Mouse (Mus musculus) neural tube, embryonic 14.5 days (tissue): ENCODE measurements around the gene Arel1. TPM values are rescaled to one million over a fixed set of nuclear protein-coding genes. Genes with fewer than 3 reads are reported as not detected.

Source experiments
- ATAC-seq: fragments of 200-750 bp; cut with Nextera tagmentation; 2 replicates; pipeline ENCODE4 v1.8.0; 2017; ENCODE audit warnings: low read depth, mild to moderate bottlenecking, moderate TSS enrichment, moderate library complexity
- H3K27ac ChIP-seq: fragments of 300-500 bp; sonication (generic); 2 replicates; pipeline ENCODE4 v1.5.1; 2014; ENCODE audit warnings: low read depth, mild to moderate bottlenecking, control low read depth, low read length, moderate library complexity, mixed read lengths
- H3K27me3 ChIP-seq: fragments of 300-500 bp; sonication (generic); 2 replicates; pipeline ENCODE4 v1.6.1; 2014; ENCODE audit warnings: low read length; ENCODE audit not compliant: control insufficient read depth, insufficient read depth
- H3K36me3 ChIP-seq: fragments of 300-500 bp; sonication (generic); 2 replicates; pipeline ENCODE4 v1.6.1; 2014; ENCODE audit warnings: low read length, mixed read lengths; ENCODE audit not compliant: control insufficient read depth, insufficient read depth
- H3K4me1 ChIP-seq: fragments of 300-500 bp; sonication (generic); 2 replicates; pipeline ENCODE4 v1.6.1; 2014; ENCODE audit warnings: low read length; ENCODE audit not compliant: control insufficient read depth, insufficient read depth
- H3K4me2 ChIP-seq: fragments of 300-500 bp; sonication (generic); 2 replicates; pipeline ENCODE4 v1.6.1; 2014; ENCODE audit warnings: mild to moderate bottlenecking, low read depth, low read length, control low read depth
- H3K4me3 ChIP-seq: fragments of 300-500 bp; sonication (generic); 2 replicates; pipeline ENCODE4 v1.5.1; 2014; ENCODE audit warnings: low read depth, low read length, control low read depth, mixed read lengths
- H3K9ac ChIP-seq: fragments of 300-500 bp; sonication (generic); replicated peaks from 2 replicates; pipeline ENCODE4 v1.6.1; 2014; ENCODE audit warnings: low read depth, mild to moderate bottlenecking, control low read depth, low read length, mixed read lengths
- H3K9me3 ChIP-seq: fragments of 300-500 bp; sonication (generic); 2 replicates; pipeline ENCODE4 v1.6.1; 2016; ENCODE audit warnings: low read length; ENCODE audit not compliant: control insufficient read depth
- WGBS: fragments of 180-500 bp; shearing (Covaris S2); extraction: QIAGEN DNeasy Blood & Tissue Kit; methylation state at CpG from one replicate; pipeline ENCODE4 v1.1.7; 2014; 5-methylcytosine and 5-hydroxymethylcytosine counted together
- polyA plus RNA-seq: library from polyadenylated mRNA; unstranded; fragments of >200 nt; fragmentation: Nextera tagmentation; extraction: Ambion mirVana; gene quantifications from 2 replicates; pipeline ENCODE4 v1.2.1, GENCODE M21; 2014

The Arel1 gene
- polyA plus RNA-seq, 1 experiment from 2014 or later: 40.4 TPM

DNA sequence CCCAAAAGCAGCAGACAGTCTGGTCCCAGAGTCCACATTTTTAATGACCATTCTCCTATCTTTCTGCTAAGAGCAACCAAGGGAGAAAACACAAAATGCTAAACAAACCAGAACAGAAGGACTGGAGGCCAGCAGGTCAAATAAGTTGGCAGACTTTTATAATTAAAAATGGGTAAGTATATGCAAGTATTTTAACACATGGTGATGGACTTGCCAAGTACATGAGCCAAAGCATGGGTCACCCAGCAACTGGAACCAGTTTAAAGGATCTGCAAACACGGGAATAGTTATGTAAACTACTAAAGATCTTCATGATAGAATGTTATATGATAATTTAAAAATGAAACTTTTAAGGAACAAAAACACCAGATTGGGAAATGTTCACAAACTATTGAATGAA, 18.3 kb downstream of the Arel1 start:
- no peaks in the 10 kb centered on the region for H3K4me1 ChIP-seq
- no peak for ATAC-seq
- no peak overlapping the region for H3K4me3 ChIP-seq
- 85% methylated on average over 1 of the region's 1 CpGs for WGBS
- no peak overlapping the region for H3K4me2 ChIP-seq
- H3K9ac ChIP-seq: no peak overlapping the region
- no peak overlapping the region for H3K27ac ChIP-seq
- no peaks in the 10 kb centered on the region for H3K27me3 ChIP-seq
- no peaks in the 10 kb centered on the region for H3K9me3 ChIP-seq
- H3K36me3 ChIP-seq: no peaks in the 10 kb centered on the region

- ATAC-seq: no peak
- 61% methylated on average over 8 of the region's 8 CpGs for WGBS
- H3K9ac ChIP-seq: no peak overlapping the region
- H3K27ac ChIP-seq: no peak overlapping the region
- no peaks in the 10 kb centered on the region for H3K27me3 ChIP-seq
- no peaks in the 10 kb centered on the region for H3K9me3 ChIP-seq
- no peak overlapping the region for H3K4me2 ChIP-seq
- H3K36me3 ChIP-seq: no peaks in the 10 kb centered on the region
- no peak overlapping the region for H3K4me3 ChIP-seq
- no peaks in the 10 kb centered on the region for H3K4me1 ChIP-seq
These were observed 19.2 kb downstream of the Arel1 start for GRCm38 (mm10) chr12:84951531-84951930.

DNA sequence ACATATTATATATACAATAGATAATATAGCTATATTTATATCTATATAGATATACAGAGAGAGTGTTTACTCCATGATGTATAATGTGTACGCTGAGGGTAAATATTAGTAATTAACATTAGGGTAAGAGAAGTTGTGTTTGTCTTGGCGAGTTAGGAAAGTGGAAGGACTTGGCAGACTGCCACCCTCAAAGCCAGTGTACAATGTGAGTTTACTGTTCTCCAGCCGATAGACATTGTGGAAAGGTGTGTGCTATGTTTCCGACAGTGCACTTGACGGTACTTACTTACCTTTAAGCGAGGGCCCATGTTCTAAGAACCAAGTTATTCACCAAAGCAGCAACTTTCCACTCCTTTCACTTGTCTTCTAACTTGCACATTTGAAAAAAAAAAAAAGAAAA, 19.9 kb downstream of the Arel1 start:
- 89% methylated on average over 6 of the region's 6 CpGs for WGBS
- H3K36me3 ChIP-seq: no peaks in the 10 kb centered on the region
- H3K9ac ChIP-seq: no peak overlapping the region
- H3K27ac ChIP-seq: no peak overlapping the region
- no peaks in the 10 kb centered on the region for H3K9me3 ChIP-seq
- H3K4me2 ChIP-seq: no peak overlapping the region
- no peaks in the 10 kb centered on the region for H3K4me1 ChIP-seq
- no peak for ATAC-seq
- no peak overlapping the region for H3K4me3 ChIP-seq
- H3K27me3 ChIP-seq: no peaks in the 10 kb centered on the region

GRCm38 (mm10) chr12:84948584-84949285, 22.0 kb downstream of the Arel1 start:
- Histone ChIP-seq H3K9me3 (no peaks in the 10 kb centered on the region), H3K4me1 (no peaks in the 10 kb centered on the region), H3K27me3 (no peaks in the 10 kb centered on the region), H3K27ac (no peak overlapping the region), H3K36me3 (no peaks in the 10 kb centered on the region), H3K4me3 (no peak overlapping the region), H3K4me2 (no peak overlapping the region), H3K9ac (no peak overlapping the region)
- no peak for ATAC-seq
- 95% methylated on average over 6 of the region's 6 CpGs for WGBS

DNA sequence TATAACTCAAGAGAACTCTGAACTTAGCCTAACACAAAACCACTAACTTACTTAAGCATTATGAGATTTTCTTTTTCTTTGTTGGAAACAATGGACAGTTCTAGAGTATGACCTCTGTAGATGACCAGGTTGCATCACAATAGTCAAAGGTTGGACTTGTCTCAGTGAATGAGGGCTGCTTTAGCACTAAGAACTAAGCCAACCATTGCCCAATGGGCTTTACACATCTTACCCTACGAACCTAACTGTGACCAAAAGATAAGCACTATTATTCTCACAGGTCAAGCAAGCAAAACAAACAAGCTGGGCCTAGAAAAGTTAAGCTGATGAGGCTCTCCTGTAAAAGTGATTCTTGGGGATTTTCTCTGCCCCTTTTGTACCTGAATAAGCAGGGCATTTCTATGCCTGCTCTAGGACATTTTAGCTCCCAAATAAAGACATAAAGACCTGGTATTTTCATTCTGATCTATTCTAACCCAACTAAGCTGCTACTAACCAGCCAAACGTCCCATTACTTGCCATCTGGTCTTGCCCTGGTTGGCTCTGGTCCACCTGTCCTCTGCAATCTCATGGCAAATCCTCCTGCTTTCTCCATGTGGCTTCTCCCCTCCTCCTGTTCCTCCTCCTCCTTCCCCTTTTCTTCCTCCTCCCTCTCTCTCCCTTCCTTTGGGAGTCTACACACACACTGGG, 22.7 kb downstream of the Arel1 start:
- Histone ChIP-seq H3K27ac (no peak overlapping the region), H3K4me1 (no peaks in the 10 kb centered on the region), H3K27me3 (no peaks in the 10 kb centered on the region), H3K4me2 (no peak overlapping the region), H3K4me3 (no peak overlapping the region), H3K36me3 (peaks cover 4% of the 10 kb centered on the region; the same call in 1 of the 2 replicates), H3K9me3 (no peaks in the 10 kb centered on the region), H3K9ac (no peak overlapping the region)
- ATAC-seq: no peak
- 88% methylated on average over 2 of the region's 2 CpGs for WGBS

- ATAC-seq: no peak
- no peak overlapping the region for H3K27ac ChIP-seq
- H3K4me3 ChIP-seq: no peak overlapping the region
- no peaks in the 10 kb centered on the region for H3K9me3 ChIP-seq
- no peak overlapping the region for H3K9ac ChIP-seq
- no peaks in the 10 kb centered on the region for H3K4me1 ChIP-seq
- peaks cover 7% of the 10 kb centered on the region; the same call in 1 of the 2 replicates for H3K36me3 ChIP-seq
- H3K4me2 ChIP-seq: no peak overlapping the region
- no peaks in the 10 kb centered on the region for H3K27me3 ChIP-seq
- WGBS: 94% methylated on average over 9 of the region's 9 CpGs
These were observed 25.7 kb downstream of the Arel1 start for GRCm38 (mm10) chr12:84944813-84945553.

DNA sequence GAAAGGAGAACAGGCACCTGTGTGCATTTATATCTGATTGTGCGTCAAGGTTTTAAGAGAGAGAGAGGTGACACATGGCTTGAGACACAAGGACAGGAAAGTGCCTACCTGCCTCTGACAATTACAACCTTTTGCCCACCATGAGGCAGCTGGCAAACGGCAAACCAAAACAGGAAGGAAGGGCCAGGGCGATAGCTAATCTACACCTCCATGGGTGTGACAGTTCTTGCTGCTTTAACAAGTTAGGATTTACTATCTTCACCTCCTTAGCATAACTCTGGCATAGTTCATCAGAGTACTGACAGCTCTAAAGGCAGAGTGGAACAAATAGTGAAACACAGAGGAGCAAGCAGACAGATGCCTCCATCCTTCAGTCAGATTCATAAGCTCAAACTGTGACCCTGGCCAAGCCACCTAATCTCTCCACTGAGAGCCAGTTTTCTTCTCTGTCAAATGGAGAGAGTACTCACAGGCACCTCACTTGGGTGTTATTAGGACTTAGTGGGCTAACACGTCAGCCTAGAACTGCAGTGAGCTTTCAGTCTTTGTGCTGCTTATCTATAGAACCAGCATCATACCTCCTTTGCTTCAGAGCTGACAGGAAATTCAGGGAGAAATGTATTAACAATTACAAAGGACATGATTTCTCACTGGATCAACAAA, 26.4 kb downstream of the Arel1 start:
- peaks cover 12% of the 10 kb centered on the region; the same call in 1 of the 2 replicates for H3K36me3 ChIP-seq

GRCm38 (mm10) chr12:84943006-84943952, 27.4 kb downstream of the Arel1 start:
- Histone ChIP-seq H3K9ac (no peak overlapping the region), H3K4me2 (no peak overlapping the region), H3K27ac (no peak overlapping the region), H3K27me3 (no peaks in the 10 kb centered on the region), H3K4me3 (no peak overlapping the region), H3K4me1 (no peaks in the 10 kb centered on the region), H3K9me3 (no peaks in the 10 kb centered on the region), H3K36me3 (peaks cover 14% of the 10 kb centered on the region; the same call in 1 of the 2 replicates)
- no peak for ATAC-seq
- WGBS: 91% methylated on average over 21 of the region's 21 CpGs

More for the DNA sequence above, 26.4 kb downstream of the Arel1 start:
- Histone ChIP-seq H3K27me3 (no peaks in the 10 kb centered on the region), H3K27ac (no peak overlapping the region), H3K4me2 (no peak overlapping the region), H3K4me1 (no peaks in the 10 kb centered on the region), H3K9ac (no peak overlapping the region), H3K9me3 (no peaks in the 10 kb centered on the region), H3K4me3 (no peak overlapping the region)
- no peak for ATAC-seq
- WGBS: 86% methylated on average over 4 of the region's 4 CpGs
